In genomic region chr13:5892684-5893447, GRCm38 (mm10) we compare ENCODE assay signal across 24 mouse cellular contexts. TPM values are rescaled to one million over a fixed set of nuclear protein-coding genes. Genes with fewer than 3 reads are reported as not detected.
DNase-seq lines count a peak whose midpoint lies in the region; ATAC-seq lines count a peak whose summit lies in the region.
"Had no signal": no experiment of that assay in that cellular context is flagged by ENCODE, and none has a peak within 500 bp of the region (broad histone marks: within the 10 kb centered on the region; RNA-seq: fewer than 3 reads in every experiment).

No protein-coding gene starts in this region.

- H3K4me2 ChIP-seq in heart, embryonic 11.5 days: no peak overlapping the region
- no peak overlapping the region for H3K4me2 ChIP-seq in intestine, embryonic 16.5 days (ENCODE audit: low read depth, low read length)
- H3K4me2 ChIP-seq in hindbrain, embryonic 12.5 days (replicated peaks): no peak overlapping the region
- H3K4me2 ChIP-seq: embryonic facial prominence, embryonic 15.5 days; limb, embryonic 12.5 days; liver, embryonic 11.5 days; midbrain, embryonic 12.5 days had no signal

- H3K27me3 ChIP-seq in heart, embryonic 11.5 days (ENCODE audit: control insufficient read depth, insufficient read depth, low read length): no peaks in the 10 kb centered on the region
- no peaks in the 10 kb centered on the region for H3K27me3 ChIP-seq in intestine, embryonic 16.5 days (replicated peaks; ENCODE audit: control insufficient read depth, insufficient read depth, low read length)
- H3K27me3 ChIP-seq in hindbrain, embryonic 12.5 days: no peaks in the 10 kb centered on the region
- H3K27me3 ChIP-seq: embryonic facial prominence, embryonic 15.5 days; limb, embryonic 12.5 days; midbrain, embryonic 12.5 days had no signal

- no peaks in the 10 kb centered on the region for H3K36me3 ChIP-seq in heart, embryonic 11.5 days (ENCODE audit: control insufficient read depth, insufficient read depth, low read length)
- H3K36me3 ChIP-seq in intestine, embryonic 16.5 days (ENCODE audit: control insufficient read depth, insufficient read depth, low read length): no peaks in the 10 kb centered on the region
- no peaks in the 10 kb centered on the region for H3K36me3 ChIP-seq in hindbrain, embryonic 12.5 days
- H3K36me3 ChIP-seq: embryonic facial prominence, embryonic 15.5 days; hindbrain, embryonic 10.5 days; limb, embryonic 12.5 days; midbrain, embryonic 12.5 days had no signal

- WGBS in heart, embryonic 11.5 days (ENCODE audit: insufficient replicate concordance): 58% methylated on average over 9 of the region's 9 CpGs
- 69% methylated on average over 9 of the region's 9 CpGs for WGBS in intestine, embryonic 16.5 days
- 75% methylated on average over 9 of the region's 9 CpGs for WGBS in hindbrain, embryonic 12.5 days

- no peak overlapping the region for H3K9ac ChIP-seq in heart, embryonic 11.5 days (ENCODE audit: low read depth, low read length)
- H3K9ac ChIP-seq in intestine, embryonic 16.5 days (ENCODE audit: low read depth, low read length): no peak overlapping the region
- no peak overlapping the region for H3K9ac ChIP-seq in hindbrain, embryonic 12.5 days
- H3K9ac ChIP-seq: embryonic facial prominence, embryonic 15.5 days; limb, embryonic 12.5 days; midbrain, embryonic 12.5 days had no signal

- no peak for DNase-seq in heart, adult 9 months (ENCODE audit: low spot score in 2 of 2)
- DNase-seq in NIH3T3 (ENCODE audit: low read depth): peak; percentile 52
- no peak for DNase-seq in kidney, postnatal 14 days
- DNase-seq in cerebellum, adult 11-12 months: no peak
- DNase-seq: adrenal gland, adult 2 months; cerebellum, adult 18-20 months; cerebellum, postnatal 25 days; embryo, embryonic 11 days; heart, postnatal 10 days; kidney, adult 2 months; layer of hippocampus, postnatal 36 days; lung, adult 18-20 months; lung, postnatal 10 days had no signal

- H3K4me1 ChIP-seq in heart, embryonic 11.5 days (ENCODE audit: control insufficient read depth, insufficient read depth, low read length): peaks cover 6% of the 10 kb centered on the region
- no peaks in the 10 kb centered on the region for H3K4me1 ChIP-seq in intestine, embryonic 16.5 days (ENCODE audit: control insufficient read depth, insufficient read depth, low read length)
- H3K4me1 ChIP-seq in hindbrain, embryonic 12.5 days: no peaks in the 10 kb centered on the region
- H3K4me1 ChIP-seq: embryonic facial prominence, embryonic 15.5 days; limb, embryonic 12.5 days; midbrain, embryonic 12.5 days had no signal

- no peak overlapping the region for H3K4me3 ChIP-seq in heart, embryonic 11.5 days (ENCODE audit: low read depth, low read length)
- H3K4me3 ChIP-seq in intestine, embryonic 16.5 days (ENCODE audit: low read length): no peak overlapping the region
- no peak overlapping the region for H3K4me3 ChIP-seq in hindbrain, embryonic 12.5 days
- H3K4me3 ChIP-seq: embryonic facial prominence, embryonic 15.5 days; hindbrain, embryonic 10.5 days; limb, embryonic 12.5 days; midbrain, embryonic 12.5 days had no signal

- ATAC-seq in heart, embryonic 11.5 days (replicated peaks; ENCODE audit: insufficient number of reproducible peaks, low FRiP score, low TSS enrichment): 0 out of 2 replicates have a peak, but pooled peaks have one; percentile 46
- ATAC-seq in intestine, embryonic 16.5 days: peak; percentile 88
- ATAC-seq in hindbrain, embryonic 12.5 days (ENCODE audit: low FRiP score): no peak
- ATAC-seq: forebrain, embryonic 16.5 days; hindbrain, postnatal 0 days had no signal

- H3K9me3 ChIP-seq in heart, embryonic 11.5 days (replicated peaks; ENCODE audit: control insufficient read depth, low read length): no peaks in the 10 kb centered on the region
- H3K9me3 ChIP-seq in intestine, embryonic 16.5 days (ENCODE audit: control insufficient read depth, low read length): no peaks in the 10 kb centered on the region
- H3K9me3 ChIP-seq in hindbrain, embryonic 12.5 days (replicated peaks): no peaks in the 10 kb centered on the region
- H3K9me3 ChIP-seq: embryonic facial prominence, embryonic 15.5 days; hindbrain, embryonic 10.5 days; limb, embryonic 12.5 days; midbrain, embryonic 12.5 days had no signal

- no peak overlapping the region for H3K27ac ChIP-seq in heart, embryonic 11.5 days (ENCODE audit: low read depth, low read length)
- no peak overlapping the region for H3K27ac ChIP-seq in intestine, embryonic 16.5 days (ENCODE audit: low read length)
- H3K27ac ChIP-seq in hindbrain, embryonic 12.5 days: no peak overlapping the region
- H3K27ac ChIP-seq: embryonic facial prominence, embryonic 15.5 days; hindbrain, embryonic 10.5 days; hindbrain, postnatal 0 days; kidney, postnatal 0 days; limb, embryonic 12.5 days; midbrain, embryonic 12.5 days had no signal

RNA-seq across cellular contexts. Expression of gene Klf6, which starts 31.6 kb away (rescaled TPM):
- 54.4 and 62.4 TPM in 2 replicates for polyA plus RNA-seq in heart, embryonic 11.5 days (2014; fragmentation: Nextera tagmentation; extraction: Ambion mirVana)
- 66.9 and 71.5 TPM in 2 replicates for polyA plus RNA-seq in intestine, embryonic 16.5 days (2015; fragmentation: Nextera tagmentation; extraction: Ambion mirVana)
- polyA plus RNA-seq in hindbrain, embryonic 12.5 days (2016; fragmentation: Nextera tagmentation; extraction: Ambion mirVana): 92.0 and 94.7 TPM in 2 replicates
